Mouse (Mus musculus) kidney, embryonic 16.5 days (tissue): ENCODE results near the gene Adck1. TPM values are rescaled to one million over a fixed set of nuclear protein-coding genes. Genes with fewer than 3 reads are reported as not detected.
A peak's percentile ranks its signal among the peaks of the same experiment; 100 is the strongest.
"Not testable (repeated sequence)": the region's sequence is repeated elsewhere in the genome, so short reads cannot be mapped to it uniquely, and the experiment has no call there.

Experiments
- ATAC-seq: fragments of 200-750 bp; cut with Nextera tagmentation; 2 replicates; pipeline ENCODE4 v1.8.0; 2017; ENCODE audit warnings: moderate TSS enrichment; ENCODE audit not compliant: low FRiP score, low TSS enrichment
- H3K27ac ChIP-seq: fragments of 300-500 bp; sonication (generic); 2 replicates; pipeline ENCODE4 v1.5.1; 2014; ENCODE audit warnings: low read length
- H3K27me3 ChIP-seq: fragments of 300-500 bp; sonication (generic); 2 replicates; pipeline ENCODE4 v1.6.1; 2014; ENCODE audit warnings: low read length, control low read depth, mixed read lengths; ENCODE audit not compliant: insufficient read depth
- H3K36me3 ChIP-seq: fragments of 300-500 bp; sonication (generic); 2 replicates; pipeline ENCODE4 v1.6.1; 2014; ENCODE audit warnings: low read length, control low read depth, mixed read lengths; ENCODE audit not compliant: insufficient read depth
- H3K4me1 ChIP-seq: fragments of 300-500 bp; sonication (generic); 2 replicates; pipeline ENCODE4 v1.6.1; 2014; ENCODE audit warnings: low read length, control low read depth, mixed read lengths; ENCODE audit not compliant: insufficient read depth
- H3K4me2 ChIP-seq: fragments of 300-500 bp; sonication (generic); replicated peaks from 2 replicates; pipeline ENCODE4 v1.6.1; 2014; ENCODE audit warnings: low read depth, low read length
- H3K4me3 ChIP-seq: fragments of 300-500 bp; sonication (generic); 2 replicates; pipeline ENCODE4 v1.5.1; 2014; ENCODE audit warnings: mild to moderate bottlenecking, low read length
- H3K9ac ChIP-seq: fragments of 300-500 bp; sonication (generic); replicated peaks from 2 replicates; pipeline ENCODE4 v1.6.1; 2014; ENCODE audit warnings: low read length
- H3K9me3 ChIP-seq: fragments of 300-500 bp; sonication (generic); 2 replicates; pipeline ENCODE4 v1.6.1; 2016; ENCODE audit warnings: low read length, control low read depth
- WGBS: fragments of 180-500 bp; shearing (Covaris S2); extraction: QIAGEN DNeasy Blood & Tissue Kit; methylation state at CpG from one replicate; pipeline ENCODE4 v1.1.7; 2014; 5-methylcytosine and 5-hydroxymethylcytosine counted together
- polyA plus RNA-seq: library from polyadenylated mRNA; unstranded; fragments of >200 nt; fragmentation: Nextera tagmentation; extraction: Ambion mirVana; gene quantifications from 2 replicates; pipeline ENCODE4 v1.2.1, GENCODE M21; 2015

Gene Adck1
- polyA plus RNA-seq, 1 experiment from 2014 or later: 29.8 TPM

DNA sequence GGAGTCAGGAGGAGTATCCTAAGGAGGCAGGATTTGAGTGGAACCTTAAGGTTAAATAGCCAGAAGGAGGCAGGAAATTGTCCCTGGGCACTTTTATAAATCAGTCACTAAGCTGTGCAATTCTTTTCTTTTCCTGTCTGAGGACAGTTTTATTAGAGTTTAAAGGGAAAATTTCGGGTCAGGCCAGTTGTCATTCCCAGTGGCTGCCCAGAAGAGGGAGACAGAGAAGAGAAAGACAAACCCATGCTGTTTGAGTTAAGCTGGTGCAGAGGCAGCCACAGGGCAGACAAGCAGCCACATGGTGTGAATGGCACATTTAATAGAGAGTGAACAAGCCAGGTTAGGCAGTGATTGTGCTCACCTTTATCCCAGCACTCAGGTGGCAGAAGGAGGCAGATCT lies 10.0 kb downstream of the Adck1 start:
- 0% methylated on average over 1 of the region's 1 CpGs for WGBS
- H3K4me1 ChIP-seq, H3K4me3 ChIP-seq, H3K9me3 ChIP-seq, H3K9ac ChIP-seq, H3K4me2 ChIP-seq, H3K27me3 ChIP-seq, H3K36me3 ChIP-seq, H3K27ac ChIP-seq: not testable (repeated sequence)
- ATAC-seq: 0 out of 2 replicates have a peak, but pooled peaks have one; percentile 19

DNA sequence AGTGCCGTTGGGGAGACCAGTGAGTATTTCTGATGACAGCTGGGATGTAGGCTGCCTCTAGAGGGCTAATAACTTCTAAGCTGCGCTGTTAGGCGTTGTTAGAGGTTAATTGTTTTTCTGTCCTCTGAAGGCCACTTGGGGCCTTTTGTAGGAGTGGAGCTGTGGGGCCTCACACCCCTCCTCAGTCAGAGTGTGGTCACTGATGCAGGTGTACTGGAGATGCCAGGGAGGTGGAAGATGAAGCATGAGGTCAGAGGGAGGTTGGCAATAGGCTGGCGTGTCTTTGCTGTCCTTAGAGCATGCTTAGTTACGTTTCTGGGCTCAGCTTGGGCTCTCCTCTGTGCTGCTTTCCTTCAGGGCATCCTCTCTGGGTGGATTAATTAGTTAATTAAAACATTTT lies 11.7 kb downstream of the Adck1 start:
- Histone ChIP-seq H3K36me3 (no peaks in the 10 kb centered on the region), H3K4me3 (no peak overlapping the region), H3K27me3 (no peaks in the 10 kb centered on the region), H3K27ac (no peak overlapping the region), H3K9me3 (no peaks in the 10 kb centered on the region), H3K9ac (no peak overlapping the region), H3K4me2 (no peak overlapping the region), H3K4me1 (no peaks in the 10 kb centered on the region)
- WGBS: 63% methylated on average over 5 of the region's 5 CpGs
- ATAC-seq: no peak

DNA sequence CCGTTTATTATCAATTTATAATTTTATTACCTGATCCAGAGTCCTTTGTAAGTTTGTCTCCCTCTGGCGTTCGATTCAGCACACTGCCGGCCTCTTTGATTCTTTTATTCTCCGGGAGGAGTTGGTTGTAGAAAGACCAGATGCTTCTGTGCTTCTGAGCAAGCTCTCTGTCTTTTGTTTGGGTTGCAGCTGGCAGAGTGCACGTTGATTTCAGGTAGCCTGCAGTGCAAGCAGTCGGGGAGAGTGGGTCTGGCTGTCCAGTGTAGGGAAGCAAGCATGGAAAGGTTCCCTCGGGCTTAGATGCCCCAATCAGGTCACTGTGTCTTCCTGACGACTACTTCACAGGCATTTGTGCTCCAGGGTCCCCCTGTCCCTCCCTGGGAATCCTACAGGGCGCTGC lies 16.5 kb downstream of the Adck1 start:
- Histone ChIP-seq H3K27ac (no peak overlapping the region), H3K4me1 (no peaks in the 10 kb centered on the region), H3K27me3 (no peaks in the 10 kb centered on the region), H3K9ac (no peak overlapping the region), H3K4me2 (no peak overlapping the region), H3K4me3 (no peak overlapping the region), H3K9me3 (no peaks in the 10 kb centered on the region), H3K36me3 (no peaks in the 10 kb centered on the region)
- WGBS: 29% methylated on average over 10 of the region's 10 CpGs
- no peak for ATAC-seq

DNA sequence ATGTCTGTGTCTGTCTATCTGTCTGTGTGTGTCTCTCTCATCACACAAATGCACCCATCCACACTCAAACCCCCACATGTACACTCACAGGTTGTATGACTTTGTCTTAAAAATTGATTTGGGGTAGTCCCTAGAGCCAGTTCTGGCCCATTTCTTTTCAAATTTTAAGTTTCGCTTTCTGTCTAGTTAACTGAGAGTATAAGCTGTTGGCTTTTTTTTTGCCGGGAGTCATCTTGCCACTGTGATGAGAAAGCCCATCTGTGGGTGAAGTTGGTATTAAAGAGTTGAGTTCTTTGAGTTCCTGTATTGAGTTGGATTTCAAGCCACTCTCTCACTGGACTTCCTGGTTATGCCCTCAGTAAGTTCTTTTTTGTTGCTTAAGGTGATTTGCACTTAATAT lies 17.9 kb downstream of the Adck1 start:
- ATAC-seq: no peak
- no peaks in the 10 kb centered on the region for H3K27me3 ChIP-seq
- 99% methylated on average over 2 of the region's 2 CpGs for WGBS
- no peak overlapping the region for H3K4me2 ChIP-seq
- no peaks in the 10 kb centered on the region for H3K36me3 ChIP-seq
- H3K9ac ChIP-seq: no peak overlapping the region
- no peaks in the 10 kb centered on the region for H3K9me3 ChIP-seq
- H3K4me1 ChIP-seq: no peaks in the 10 kb centered on the region
- no peak overlapping the region for H3K27ac ChIP-seq
- H3K4me3 ChIP-seq: no peak overlapping the region

DNA sequence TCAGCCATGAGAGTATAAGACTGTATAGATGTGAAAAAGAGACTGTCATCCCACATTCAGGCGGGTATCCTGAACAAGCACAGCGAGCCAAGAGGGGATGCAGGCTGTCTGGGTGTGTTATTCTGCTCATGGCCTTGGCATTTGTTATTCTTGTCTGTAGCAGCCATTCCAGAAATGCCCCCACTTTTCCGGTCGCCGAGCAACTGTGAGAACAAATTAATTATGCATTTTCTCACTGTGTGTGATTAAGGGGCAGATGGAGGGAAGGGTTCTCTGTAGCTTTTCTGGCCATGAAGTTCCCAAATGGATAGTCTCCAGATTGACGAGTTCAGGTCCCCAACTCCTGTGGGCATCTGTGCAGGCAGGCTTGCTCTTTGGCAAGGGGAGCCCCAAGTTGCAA lies 28.5 kb downstream of the Adck1 start:
- peaks cover 5% of the 10 kb centered on the region; the same call in 1 of the 2 replicates for H3K36me3 ChIP-seq
- H3K4me3 ChIP-seq: no peak overlapping the region
- no peak overlapping the region for H3K27ac ChIP-seq
- H3K27me3 ChIP-seq: no peaks in the 10 kb centered on the region
- 80% methylated on average over 6 of the region's 6 CpGs for WGBS
- H3K4me1 ChIP-seq: no peaks in the 10 kb centered on the region
- no peak for ATAC-seq
- H3K9me3 ChIP-seq: no peaks in the 10 kb centered on the region
- no peak overlapping the region for H3K4me2 ChIP-seq
- H3K9ac ChIP-seq: no peak overlapping the region

DNA sequence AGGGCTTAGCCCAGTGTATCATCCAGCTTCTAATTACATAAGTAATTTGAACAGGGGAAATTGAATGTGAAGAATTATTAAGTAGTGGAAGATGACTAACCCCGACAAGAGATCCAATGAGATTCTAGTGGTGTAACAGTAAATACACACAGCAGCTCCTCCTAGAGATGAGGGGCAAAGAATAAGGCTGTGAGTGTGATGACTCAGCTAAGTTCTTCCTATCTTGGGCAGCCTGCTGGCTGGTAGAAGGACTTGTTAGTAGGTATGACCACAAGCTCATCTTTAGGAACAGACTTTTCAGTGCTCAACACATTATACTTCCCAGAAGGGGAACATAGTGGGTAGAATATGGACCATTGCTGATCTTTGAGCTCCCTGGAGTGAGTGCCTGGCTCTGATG lies 38.3 kb downstream of the Adck1 start:
- H3K9ac ChIP-seq: no peak overlapping the region
- H3K4me2 ChIP-seq: no peak overlapping the region
- no peaks in the 10 kb centered on the region for H3K4me1 ChIP-seq
- no peaks in the 10 kb centered on the region for H3K9me3 ChIP-seq
- no peak overlapping the region for H3K4me3 ChIP-seq
- WGBS: 90% methylated on average over 1 of the region's 1 CpGs
- no peak for ATAC-seq
- H3K27ac ChIP-seq: no peak overlapping the region
- H3K27me3 ChIP-seq: no peaks in the 10 kb centered on the region
- H3K36me3 ChIP-seq: peaks cover 6% of the 10 kb centered on the region; the same call in 1 of the 2 replicates

DNA sequence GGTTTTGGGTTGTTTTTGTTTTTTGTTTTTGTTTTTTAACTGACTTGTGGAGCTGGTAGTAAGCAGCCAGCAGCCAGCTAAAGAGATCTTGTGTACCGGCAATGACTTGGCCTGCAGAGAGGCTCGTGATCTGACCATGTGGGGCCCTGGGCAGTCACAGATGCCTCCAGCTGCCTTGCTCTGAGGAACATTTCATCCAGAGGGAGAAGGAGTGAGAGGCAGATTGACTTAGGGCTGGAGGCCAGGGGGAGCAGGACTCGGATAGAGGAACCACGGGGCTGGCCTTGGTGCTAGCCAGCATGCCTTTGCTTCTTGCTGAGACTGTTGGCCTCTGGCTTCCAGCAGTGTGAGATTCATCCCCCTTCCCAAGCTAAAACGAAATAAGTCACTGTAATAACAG lies 43.2 kb downstream of the Adck1 start:
- WGBS: 60% methylated on average over 5 of the region's 5 CpGs
- no peak for ATAC-seq

DNA sequence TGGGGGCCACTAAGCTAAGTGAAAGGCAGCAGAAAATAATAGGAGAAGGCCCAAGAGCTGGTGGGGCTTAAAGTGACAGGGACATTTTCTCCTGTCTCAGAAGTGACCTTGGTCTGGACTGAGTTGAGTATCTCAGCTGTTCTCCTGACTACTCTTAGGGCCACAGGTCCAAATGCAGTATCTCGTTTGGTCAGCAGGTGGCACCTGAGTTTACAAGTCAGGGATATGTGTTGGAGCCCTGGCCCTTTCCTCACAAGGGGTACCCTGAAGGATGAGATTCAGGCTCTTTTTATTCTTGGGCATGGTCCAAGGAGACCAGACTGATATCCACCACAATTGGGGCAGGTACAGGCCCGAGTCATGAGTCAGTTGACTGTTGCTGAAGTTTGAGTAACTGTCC lies 44.8 kb downstream of the Adck1 start:
- peak; percentile 57; the same call in 1 of the 2 replicates for ATAC-seq
- Histone ChIP-seq H3K4me1 (peaks cover 6% of the 10 kb centered on the region; the same call in 1 of the 2 replicates), H3K9ac (no peak overlapping the region), H3K4me3 (no peak overlapping the region), H3K9me3 (no peaks in the 10 kb centered on the region), H3K27ac (no peak overlapping the region), H3K36me3 (peaks cover 9% of the 10 kb centered on the region; the same call in 1 of the 2 replicates), H3K4me2 (no peak overlapping the region), H3K27me3 (no peaks in the 10 kb centered on the region)
- WGBS: 26% methylated on average over 2 of the region's 2 CpGs

More for the DNA sequence above, 43.2 kb downstream of the Adck1 start:
- Histone ChIP-seq H3K9me3 (no peaks in the 10 kb centered on the region), H3K4me3 (no peak overlapping the region), H3K36me3 (peaks cover 9% of the 10 kb centered on the region; the same call in 1 of the 2 replicates), H3K27ac (no peak overlapping the region), H3K9ac (no peak overlapping the region), H3K27me3 (no peaks in the 10 kb centered on the region), H3K4me1 (peaks cover 3% of the 10 kb centered on the region; the same call in 1 of the 2 replicates), H3K4me2 (no peak overlapping the region)

DNA sequence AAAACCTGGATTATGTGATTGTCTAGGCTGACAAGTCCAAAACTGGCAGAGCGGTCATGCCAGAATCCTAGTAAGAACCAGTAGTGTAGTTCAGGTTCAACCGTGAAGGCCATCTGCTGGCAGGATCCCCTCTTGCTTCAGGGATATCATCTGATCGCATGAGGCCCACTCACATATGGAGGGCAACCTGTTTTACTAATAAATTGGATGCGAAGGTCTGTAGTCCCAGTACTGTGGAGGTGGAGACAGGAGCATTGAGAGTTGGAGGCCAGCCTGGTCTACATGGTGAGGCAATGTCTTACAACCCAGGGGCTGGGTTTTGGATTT lies 47.6 kb downstream of the Adck1 start:
- H3K4me1 ChIP-seq: peaks cover 6% of the 10 kb centered on the region; the same call in 1 of the 2 replicates
- no peak; the same call in 1 of the 2 replicates for ATAC-seq
- H3K4me2 ChIP-seq: no peak overlapping the region
- H3K9ac ChIP-seq: no peak overlapping the region
- no peak overlapping the region for H3K4me3 ChIP-seq
- 92% methylated on average over 4 of the region's 4 CpGs for WGBS
- no peaks in the 10 kb centered on the region for H3K27me3 ChIP-seq
- no peak overlapping the region for H3K27ac ChIP-seq
- H3K9me3 ChIP-seq: no peaks in the 10 kb centered on the region
- H3K36me3 ChIP-seq: peaks cover 14% of the 10 kb centered on the region; the same call in 1 of the 2 replicates

DNA sequence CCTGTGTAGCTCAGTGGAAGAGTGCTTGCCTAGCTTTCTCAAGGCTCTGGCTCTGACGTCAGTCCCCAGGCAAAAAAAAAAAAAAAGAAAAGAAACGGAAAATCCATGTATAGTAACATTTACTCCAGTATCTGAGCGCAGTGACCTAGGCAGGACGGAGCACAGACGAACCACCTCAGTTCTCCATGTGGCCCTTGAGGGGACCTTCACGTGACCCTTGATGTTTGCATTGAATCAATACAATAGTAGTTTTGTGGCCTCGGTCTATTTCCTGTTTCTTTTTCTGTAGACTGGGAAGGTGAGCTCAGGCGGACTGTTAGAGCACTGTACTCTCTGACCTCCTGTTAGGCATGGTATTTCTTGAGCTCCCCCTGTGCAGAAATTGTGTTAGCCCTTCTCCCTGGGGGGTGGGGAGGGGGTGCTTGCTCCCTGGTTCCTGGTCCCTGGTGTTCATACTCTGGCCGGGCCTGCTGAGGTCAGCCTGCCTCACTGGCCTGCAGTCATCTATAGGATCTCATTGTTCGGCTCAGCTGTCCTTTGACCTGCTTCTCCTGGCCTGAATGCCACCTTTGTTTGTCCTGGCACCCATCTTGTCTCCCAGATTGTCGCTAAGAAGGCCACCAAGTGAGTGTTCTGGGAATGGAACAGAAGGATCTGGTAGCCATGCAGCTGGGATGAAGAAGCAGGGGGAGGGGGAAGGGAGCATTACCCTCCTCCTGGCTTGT lies 48.1 kb downstream of the Adck1 start:
- Histone ChIP-seq H3K27ac (no peak overlapping the region), H3K4me2 (no peak overlapping the region), H3K9me3 (no peaks in the 10 kb centered on the region), H3K4me3 (no peak overlapping the region), H3K36me3 (peaks cover 14% of the 10 kb centered on the region; the same call in 1 of the 2 replicates), H3K4me1 (peaks cover 6% of the 10 kb centered on the region; the same call in 1 of the 2 replicates), H3K9ac (no peak overlapping the region), H3K27me3 (no peaks in the 10 kb centered on the region)
- WGBS: 52% methylated on average over 11 of the region's 11 CpGs
- ATAC-seq: no peak
